Mouse (Mus musculus): ENCODE data around the gene Xrn2. TPM values are rescaled to one million over a fixed set of nuclear protein-coding genes. Genes with fewer than 3 reads are reported as not detected.

Gene Xrn2
- 103 and 104 TPM in 2 replicates for polyA plus RNA-seq (2014; fragmentation: Nextera tagmentation; extraction: Ambion mirVana)

DNA sequence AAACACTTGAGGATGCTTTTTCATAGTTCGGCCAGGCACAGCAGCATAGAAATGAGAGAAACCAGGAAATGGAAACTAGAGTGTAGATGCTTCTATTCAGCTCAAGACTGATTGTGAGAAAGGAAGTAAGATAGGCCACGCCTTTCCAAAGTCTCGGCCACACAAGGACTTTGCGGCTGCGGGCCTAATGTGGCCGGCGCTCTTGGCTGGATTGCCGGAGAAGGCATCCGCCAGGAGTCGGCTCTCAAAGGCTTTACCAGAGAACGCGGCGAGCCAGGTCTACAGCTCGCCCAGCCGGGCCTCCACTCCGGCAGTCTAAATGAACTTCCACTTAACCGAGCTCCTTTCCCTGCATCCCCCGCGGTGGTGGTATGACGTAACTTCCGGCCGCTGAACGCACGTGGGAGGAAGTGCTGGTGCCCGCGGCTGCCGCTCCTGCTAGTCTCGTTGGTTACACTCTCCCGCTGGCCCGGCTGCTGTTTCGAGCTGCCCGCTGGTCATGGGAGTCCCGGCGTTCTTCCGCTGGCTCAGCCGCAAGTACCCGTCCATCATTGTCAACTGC is at the start of gene Xrn2:
TSS of gene Xrn2 (plus strand) at position 374 of the 562 bp plus-strand sequence.
- Histone ChIP-seq H3K9me3 (ENCODE audit: low read depth, low read length) (no peaks in the 10 kb centered on the region), H3K27me3 (ENCODE audit: insufficient read depth, low read length) (no peaks in the 10 kb centered on the region), H3K9ac (peak within 1 kb of the TSS; percentile 87), H3K4me1 (ENCODE audit: insufficient read depth) (peaks cover 4% of the 10 kb centered on the region; the same call in 1 of the 2 replicates), H3K27ac (ENCODE audit: low read depth) (peak within 1 kb of the TSS; percentile 99), H3K4me2 (peak within 1 kb of the TSS; percentile 90), H3K4me3 (ENCODE audit: low read depth, low read length) (peak within 1 kb of the TSS; percentile 87), H3K36me3 (ENCODE audit: insufficient read depth) (no peaks in the 10 kb centered on the region)
- ATAC-seq (ENCODE audit: insufficient read depth) (peak; percentile 95), DNase-seq (peak; percentile 97)
- no peak for TF ChIP-seq CTCF (IDR thresholded peaks at IDR 0.05; ENCODE audit: low read depth)
- 0% methylated on average over 37 of the region's 37 CpGs for WGBS

DNA sequence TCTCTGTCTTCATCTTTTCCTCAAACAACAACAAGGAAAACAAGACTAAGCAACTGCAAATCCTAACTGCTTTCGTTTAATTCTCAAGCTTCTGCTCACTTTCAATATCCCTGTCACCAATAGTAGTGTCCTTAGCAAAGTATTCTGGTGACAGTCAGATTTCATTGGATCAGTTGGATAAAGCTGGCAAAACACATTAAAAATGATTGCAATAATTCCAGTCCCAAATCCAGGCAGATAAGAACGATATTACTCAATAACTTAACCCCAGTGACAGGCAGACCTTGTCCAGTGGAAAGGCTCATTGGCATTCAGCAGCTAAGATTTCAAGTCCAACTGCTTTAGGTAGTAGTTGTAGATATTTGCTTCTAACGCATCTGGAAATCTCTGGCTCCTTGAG is 37.8 kb upstream of the Xrn2 start:
- whole genome bisulfite sequencing, result 74% methylated on average over 3 of the region's 3 CpGs
- DNase-seq, result no peak
- TF ChIP-seq CTCF (IDR thresholded peaks at IDR 0.05; ENCODE audit: low read depth), result no peak

DNA sequence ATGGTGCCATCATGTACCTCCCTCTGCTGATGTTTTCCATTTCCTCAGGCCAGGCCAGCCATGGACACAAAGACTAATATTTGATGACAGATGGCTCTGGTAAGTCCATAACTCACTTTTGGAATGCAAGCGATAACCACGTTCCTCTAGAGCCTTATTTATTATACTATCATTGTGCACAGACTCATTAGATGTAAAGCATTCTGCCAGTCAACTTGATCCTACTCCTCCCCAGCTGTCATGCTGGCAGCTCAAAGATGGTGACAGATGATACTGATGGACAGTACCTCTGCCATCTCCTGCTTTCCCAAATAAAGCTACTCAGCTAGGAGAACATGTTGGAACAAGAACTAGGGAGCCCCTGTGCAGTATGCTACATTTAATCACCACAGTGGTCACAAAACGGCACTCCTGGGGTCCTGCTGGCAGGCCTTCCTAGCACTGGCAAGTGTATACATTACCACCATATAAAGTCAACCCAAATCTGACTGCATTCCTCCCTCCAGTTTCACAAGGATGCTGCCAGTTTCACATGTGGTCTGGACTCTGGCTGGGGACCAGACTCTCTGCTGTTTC is 37.3 kb upstream of the Xrn2 start:
- H3K36me3 ChIP-seq (ENCODE audit: insufficient read depth), result 0 out of 2 replicates have a peak, but pooled peaks cover 4% of the 10 kb centered on the region
- H3K4me1 ChIP-seq (ENCODE audit: insufficient read depth), result no peaks in the 10 kb centered on the region
- H3K27ac ChIP-seq (ENCODE audit: low read depth), result no peak overlapping the region
- ATAC-seq (ENCODE audit: insufficient read depth) (no peak), DNase-seq (no peak)
- H3K4me2 ChIP-seq, result no peak overlapping the region
- no peaks in the 10 kb centered on the region for H3K9me3 ChIP-seq (ENCODE audit: low read depth, low read length)
- no peak for TF ChIP-seq CTCF (IDR thresholded peaks at IDR 0.05; ENCODE audit: low read depth)
- WGBS, result 52% methylated on average over 3 of the region's 3 CpGs
- no peaks in the 10 kb centered on the region for H3K27me3 ChIP-seq (ENCODE audit: insufficient read depth, low read length)
- no peak overlapping the region for H3K9ac ChIP-seq
- H3K4me3 ChIP-seq (ENCODE audit: low read depth, low read length), result no peak overlapping the region

More for the DNA sequence above, 37.8 kb upstream of the Xrn2 start:
- no peak for ATAC-seq (ENCODE audit: insufficient read depth)
- H3K27me3 ChIP-seq (ENCODE audit: insufficient read depth, low read length), result no peaks in the 10 kb centered on the region
- no peak overlapping the region for H3K4me2 ChIP-seq
- H3K4me1 ChIP-seq (ENCODE audit: insufficient read depth), result no peaks in the 10 kb centered on the region
- H3K9me3 ChIP-seq (ENCODE audit: low read depth, low read length), result no peaks in the 10 kb centered on the region
- no peak overlapping the region for H3K9ac ChIP-seq
- H3K36me3 ChIP-seq (ENCODE audit: insufficient read depth), result 0 out of 2 replicates have a peak, but pooled peaks cover 5% of the 10 kb centered on the region
- no peak overlapping the region for H3K4me3 ChIP-seq (ENCODE audit: low read depth, low read length)
- H3K27ac ChIP-seq (ENCODE audit: low read depth), result no peak overlapping the region

DNA sequence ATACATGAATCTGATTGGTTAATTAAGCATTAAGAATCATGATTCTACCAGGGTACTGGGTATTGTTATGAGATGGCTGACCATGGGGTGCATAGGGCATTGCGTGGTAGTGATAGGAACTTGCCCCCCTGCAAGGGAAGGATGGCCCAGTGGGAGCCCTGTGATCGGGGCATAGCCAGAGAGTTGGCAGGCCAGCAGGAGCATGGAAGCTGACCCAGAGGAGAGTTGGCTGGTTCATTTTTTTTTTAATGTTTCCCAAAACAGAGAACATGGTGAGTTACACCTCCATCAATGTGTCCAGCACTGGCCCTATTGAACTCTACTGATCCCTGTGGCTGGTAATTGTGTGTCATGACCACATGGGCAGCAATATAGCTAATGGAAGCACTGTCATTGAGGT is 30.0 kb upstream of the Xrn2 start:
- ATAC-seq (ENCODE audit: insufficient read depth) (no peak), DNase-seq (no peak)
- Histone ChIP-seq H3K27ac (ENCODE audit: low read depth) (no peak overlapping the region), H3K9ac (no peak overlapping the region), H3K4me3 (ENCODE audit: low read depth, low read length) (no peak overlapping the region), H3K27me3 (ENCODE audit: insufficient read depth, low read length) (no peaks in the 10 kb centered on the region), H3K4me1 (ENCODE audit: insufficient read depth) (no peaks in the 10 kb centered on the region), H3K4me2 (no peak overlapping the region), H3K36me3 (ENCODE audit: insufficient read depth) (no peaks in the 10 kb centered on the region), H3K9me3 (ENCODE audit: low read depth, low read length) (no peaks in the 10 kb centered on the region)
- WGBS, result 80% methylated on average over 2 of the region's 2 CpGs
- TF ChIP-seq CTCF (IDR thresholded peaks at IDR 0.05; ENCODE audit: low read depth), result no peak

DNA sequence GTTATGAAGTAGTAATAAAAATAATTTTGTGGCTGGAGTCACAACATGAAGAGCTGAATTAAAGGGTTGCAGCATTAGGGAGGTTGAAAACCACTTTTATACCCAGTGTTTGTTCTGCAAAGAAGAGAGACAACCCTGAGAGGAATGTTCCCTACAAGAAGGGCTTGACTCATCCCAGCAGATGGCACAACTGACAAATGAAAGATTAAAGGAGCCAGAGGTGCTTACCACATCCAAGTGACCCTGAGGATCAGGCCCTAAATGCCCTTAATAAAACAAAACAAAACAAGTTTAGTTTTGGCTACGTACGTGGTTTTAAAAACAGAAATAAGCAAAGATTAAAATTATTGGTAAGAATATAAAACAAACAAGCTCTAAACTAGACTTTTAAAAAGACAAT is 28.0 kb upstream of the Xrn2 start:
- Histone ChIP-seq H3K36me3 (ENCODE audit: insufficient read depth) (no peaks in the 10 kb centered on the region), H3K4me2 (no peak overlapping the region), H3K4me3 (ENCODE audit: low read depth, low read length) (no peak overlapping the region), H3K27me3 (ENCODE audit: insufficient read depth, low read length) (no peaks in the 10 kb centered on the region), H3K9ac (no peak overlapping the region), H3K4me1 (ENCODE audit: insufficient read depth) (no peaks in the 10 kb centered on the region), H3K9me3 (ENCODE audit: low read depth, low read length) (no peaks in the 10 kb centered on the region), H3K27ac (ENCODE audit: low read depth) (no peak overlapping the region)
- no peak for DNase-seq
- no peak for TF ChIP-seq CTCF (IDR thresholded peaks at IDR 0.05; ENCODE audit: low read depth)
- WGBS, result 87% methylated on average over 2 of the region's 2 CpGs
- no peak for ATAC-seq (ENCODE audit: insufficient read depth)

DNA sequence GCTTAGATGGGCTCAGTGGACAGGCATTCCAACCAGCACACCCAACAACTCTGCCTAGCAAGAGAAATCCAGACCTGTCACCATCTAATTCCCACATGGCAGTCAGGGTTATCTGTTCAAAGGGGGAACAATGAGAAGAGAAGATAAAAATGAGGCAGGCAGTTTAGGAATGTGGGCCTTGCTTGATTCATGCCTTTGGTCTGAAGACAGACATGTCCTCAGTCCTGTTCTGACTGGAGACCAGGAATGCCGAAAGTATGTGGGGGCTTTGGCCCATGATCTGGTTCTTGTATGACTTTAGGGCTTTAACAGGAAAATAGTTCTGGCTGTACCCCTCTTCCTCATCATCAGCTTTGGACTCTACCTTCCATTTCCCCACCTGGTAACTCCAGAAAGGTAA is 27.0 kb upstream of the Xrn2 start:
- DNase-seq, result no peak
- WGBS, result 64% methylated on average over 1 of the region's 1 CpGs
- Histone ChIP-seq H3K4me2 (no peak overlapping the region), H3K9me3 (ENCODE audit: low read depth, low read length) (no peaks in the 10 kb centered on the region), H3K9ac (no peak overlapping the region), H3K27me3 (ENCODE audit: insufficient read depth, low read length) (no peaks in the 10 kb centered on the region), H3K36me3 (ENCODE audit: insufficient read depth) (no peaks in the 10 kb centered on the region), H3K27ac (ENCODE audit: low read depth) (no peak overlapping the region), H3K4me3 (ENCODE audit: low read depth, low read length) (no peak overlapping the region), H3K4me1 (ENCODE audit: insufficient read depth) (no peaks in the 10 kb centered on the region)
- no peak for TF ChIP-seq CTCF (IDR thresholded peaks at IDR 0.05; ENCODE audit: low read depth)
- no peak for ATAC-seq (ENCODE audit: insufficient read depth)

DNA sequence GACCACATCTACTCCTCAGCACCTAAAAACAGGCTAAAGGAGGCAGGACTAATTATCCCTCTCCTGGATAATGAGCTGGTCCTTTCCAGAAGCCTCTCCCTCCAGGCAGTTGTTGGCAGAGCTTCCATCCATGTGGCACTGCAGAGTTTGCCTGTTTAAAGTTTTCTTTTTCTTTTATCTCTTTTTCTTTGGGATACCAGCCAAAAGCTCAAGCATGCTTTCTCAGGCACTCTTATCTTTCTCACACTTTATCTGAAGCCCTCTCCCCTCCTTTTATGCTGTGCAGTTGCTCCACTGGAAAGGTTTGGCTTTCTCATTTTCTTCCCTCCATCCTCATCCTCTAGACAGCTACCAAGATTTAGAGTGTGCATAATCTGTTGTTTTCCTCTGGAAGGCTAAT is 26.4 kb upstream of the Xrn2 start:
- ATAC-seq (ENCODE audit: insufficient read depth), result no peak
- no peaks in the 10 kb centered on the region for H3K9me3 ChIP-seq (ENCODE audit: low read depth, low read length)
- no peaks in the 10 kb centered on the region for H3K4me1 ChIP-seq (ENCODE audit: insufficient read depth)
- no peak overlapping the region for H3K4me3 ChIP-seq (ENCODE audit: low read depth, low read length)
- H3K27me3 ChIP-seq (ENCODE audit: insufficient read depth, low read length), result no peaks in the 10 kb centered on the region
- H3K4me2 ChIP-seq, result no peak overlapping the region
- no peak for TF ChIP-seq CTCF (IDR thresholded peaks at IDR 0.05; ENCODE audit: low read depth)
- H3K36me3 ChIP-seq (ENCODE audit: insufficient read depth), result no peaks in the 10 kb centered on the region
- peak; percentile 20 for DNase-seq
- H3K9ac ChIP-seq, result no peak overlapping the region
- H3K27ac ChIP-seq (ENCODE audit: low read depth), result no peak overlapping the region
